Mouse (Mus musculus) intestine, embryonic 14.5 days (tissue): ENCODE results near the gene Shank1. TPM values are rescaled to one million over a fixed set of nuclear protein-coding genes. Genes with fewer than 3 reads are reported as not detected.

Source experiments
- ATAC-seq: fragments of 200-750 bp; cut with Nextera tagmentation; replicated peaks from 2 replicates; pipeline ENCODE4 v1.8.0; 2017; ENCODE audit warnings: low read depth, moderate number of reproducible peaks, moderate TSS enrichment, moderate library complexity; ENCODE audit not compliant: low FRiP score, low TSS enrichment
- DNase-seq: peaks from one replicate; pipeline ENCODE4 v3.0.0-alpha.2; 2018; ENCODE audit warnings: low spot score
- H3K27ac ChIP-seq: fragments of 300-500 bp; sonication (generic); 2 replicates; pipeline ENCODE4 v1.5.1; 2014; ENCODE audit warnings: low read depth, mild to moderate bottlenecking, control low read depth
- H3K27me3 ChIP-seq: fragments of 300-500 bp; sonication (generic); replicated peaks from 2 replicates; pipeline ENCODE4 v1.6.1; 2014; ENCODE audit warnings: low read length, control low read depth; ENCODE audit not compliant: control insufficient read depth, insufficient read depth
- H3K36me3 ChIP-seq: fragments of 300-500 bp; sonication (generic); 2 replicates; pipeline ENCODE4 v1.6.1; 2014; ENCODE audit warnings: low read length, control low read depth; ENCODE audit not compliant: control insufficient read depth, insufficient read depth
- H3K4me1 ChIP-seq: fragments of 300-500 bp; sonication (generic); replicated peaks from 2 replicates; pipeline ENCODE4 v1.6.1; 2014; ENCODE audit warnings: low read length, control low read depth, mixed read lengths; ENCODE audit not compliant: control insufficient read depth, insufficient read depth
- H3K4me2 ChIP-seq: fragments of 300-500 bp; sonication (generic); 2 replicates; pipeline ENCODE4 v1.6.1; 2014; ENCODE audit warnings: low read length
- H3K4me3 ChIP-seq: fragments of 300-500 bp; sonication (generic); 2 replicates; pipeline ENCODE4 v1.5.1; 2014; ENCODE audit warnings: low read depth, low read length, control low read depth, mixed read lengths
- H3K9ac ChIP-seq: fragments of 300-500 bp; sonication (generic); 2 replicates; pipeline ENCODE4 v1.6.1; 2014; ENCODE audit warnings: mild to moderate bottlenecking, low read length
- H3K9me3 ChIP-seq: fragments of 300-500 bp; sonication (generic); 2 replicates; pipeline ENCODE4 v1.6.1; 2016; ENCODE audit warnings: low read length, control low read depth; ENCODE audit not compliant: control insufficient read depth
- WGBS: fragments of 180-500 bp; shearing (Covaris S2); extraction: QIAGEN DNeasy Blood & Tissue Kit; methylation state at CpG from one replicate; pipeline ENCODE4 v1.1.7; 2014; 5-methylcytosine and 5-hydroxymethylcytosine counted together
- polyA plus RNA-seq: library from polyadenylated mRNA; unstranded; fragments of >200 nt; fragmentation: Nextera tagmentation; extraction: Ambion mirVana; gene quantifications from 2 replicates; pipeline ENCODE4 v1.2.1, GENCODE M21; 2014

Shank1 gene
- polyA plus RNA-seq, 1 experiment from 2014 or later = 3.0 TPM

- ATAC-seq = no peak
- no peak for DNase-seq
- H3K27me3 ChIP-seq = no peaks in the 10 kb centered on the region
- H3K9ac ChIP-seq = no peak overlapping the region
- 26% methylated on average over 9 of the region's 9 CpGs for WGBS
- H3K4me3 ChIP-seq = no peak overlapping the region
- peak overlapping the region; percentile 64; the same call in 1 of the 2 replicates for H3K27ac ChIP-seq
- no peaks in the 10 kb centered on the region for H3K36me3 ChIP-seq
- H3K4me2 ChIP-seq = no peak overlapping the region
- peaks cover 43% of the 10 kb centered on the region for H3K4me1 ChIP-seq
- H3K9me3 ChIP-seq = no peaks in the 10 kb centered on the region
Measured at GRCm38 (mm10) chr7:44307261-44308020, 2.6 kb upstream of the Shank1 start.

DNA sequence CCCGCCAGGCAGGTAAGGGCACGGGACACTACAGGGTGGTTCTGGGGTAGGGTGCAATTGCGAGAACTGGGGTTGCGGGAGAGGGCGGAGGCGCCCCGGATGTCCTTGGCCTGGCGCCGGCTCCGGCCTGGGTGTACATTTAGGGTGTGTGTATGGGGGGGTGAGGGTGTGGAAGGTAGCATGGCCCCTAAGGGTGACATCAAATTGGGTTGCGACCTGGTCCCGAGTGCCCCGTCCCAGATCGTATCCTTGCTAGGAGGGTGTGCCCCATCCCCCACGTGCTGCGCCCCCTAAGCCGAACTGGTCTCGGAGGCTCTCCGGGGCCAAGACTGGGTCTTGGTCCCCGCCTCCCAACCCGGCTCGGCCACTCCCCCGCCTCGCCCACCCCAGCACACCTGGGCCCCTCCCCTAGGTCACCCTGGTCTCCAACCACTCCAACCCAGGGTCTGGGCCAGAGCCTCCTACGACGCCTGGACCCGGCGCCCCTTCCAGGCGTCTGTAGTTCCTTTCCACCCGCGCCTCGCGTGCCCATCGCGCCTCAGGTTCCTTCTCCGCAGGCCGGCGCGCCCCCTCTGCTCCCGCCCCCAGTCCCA lies 328 bp downstream of the Shank1 start:
- peak; percentile 29 for ATAC-seq
- Histone ChIP-seq H3K36me3 (no peaks in the 10 kb centered on the region), H3K9me3 (no peaks in the 10 kb centered on the region), H3K4me1 (peaks cover 36% of the 10 kb centered on the region), H3K27me3 (no peaks in the 10 kb centered on the region), H3K9ac (peak overlapping the region; percentile 37), H3K4me3 (peak overlapping the region; percentile 46), H3K4me2 (peak overlapping the region; percentile 98), H3K27ac (no peak overlapping the region)
- peak; percentile 58 for DNase-seq
- 2% methylated on average over 36 of the region's 40 CpGs for WGBS

GRCm38 (mm10) chr7:44310878-44311712 lies 1.0 kb downstream of the Shank1 start:
- Histone ChIP-seq H3K27me3 (no peaks in the 10 kb centered on the region), H3K4me2 (peak overlapping the region; percentile 98), H3K9me3 (no peaks in the 10 kb centered on the region), H3K36me3 (no peaks in the 10 kb centered on the region), H3K9ac (peak overlapping the region; percentile 37), H3K27ac (no peak overlapping the region), H3K4me1 (peaks cover 30% of the 10 kb centered on the region), H3K4me3 (peak overlapping the region; percentile 46)
- WGBS = 3% methylated on average over 37 of the region's 38 CpGs
- peak; percentile 20 for ATAC-seq
- DNase-seq = no peak

DNA sequence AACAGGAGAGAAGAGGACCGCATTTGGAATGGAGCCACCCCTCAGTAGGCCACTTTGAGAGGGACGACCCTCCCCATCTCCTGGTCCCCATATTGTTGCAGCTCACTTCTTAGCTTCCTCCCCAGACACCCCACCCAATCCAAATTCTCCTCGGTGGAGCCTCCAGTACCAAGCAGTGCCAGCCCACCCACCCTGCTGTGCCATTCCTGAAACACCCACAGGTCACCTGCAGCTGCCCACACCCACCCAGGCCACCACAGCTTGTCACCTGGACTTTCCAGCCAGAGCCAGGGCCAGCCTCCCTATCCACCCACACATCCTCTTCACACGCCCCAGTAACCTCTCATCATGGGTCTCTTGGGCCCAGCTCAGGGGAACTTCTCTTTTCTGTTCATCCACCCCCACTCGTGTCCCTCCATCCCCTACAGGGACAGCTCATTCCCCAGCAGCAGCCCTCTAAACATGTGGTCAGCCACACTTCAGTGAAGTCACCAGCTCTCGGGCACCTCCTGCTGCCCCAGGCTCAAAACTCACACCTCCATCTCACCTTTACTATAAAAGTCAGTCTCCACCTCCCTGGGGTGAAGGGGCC lies 1.8 kb downstream of the Shank1 start:
- ATAC-seq (no peak), DNase-seq (no peak)
- H3K36me3 ChIP-seq = no peaks in the 10 kb centered on the region
- no peaks in the 10 kb centered on the region for H3K9me3 ChIP-seq
- H3K4me2 ChIP-seq = peak overlapping the region; percentile 98
- H3K4me1 ChIP-seq = peaks cover 26% of the 10 kb centered on the region
- H3K4me3 ChIP-seq = no peak overlapping the region
- H3K9ac ChIP-seq = no peak overlapping the region
- no peak overlapping the region for H3K27ac ChIP-seq
- no peaks in the 10 kb centered on the region for H3K27me3 ChIP-seq
- WGBS = 23% methylated on average over 6 of the region's 6 CpGs

DNA sequence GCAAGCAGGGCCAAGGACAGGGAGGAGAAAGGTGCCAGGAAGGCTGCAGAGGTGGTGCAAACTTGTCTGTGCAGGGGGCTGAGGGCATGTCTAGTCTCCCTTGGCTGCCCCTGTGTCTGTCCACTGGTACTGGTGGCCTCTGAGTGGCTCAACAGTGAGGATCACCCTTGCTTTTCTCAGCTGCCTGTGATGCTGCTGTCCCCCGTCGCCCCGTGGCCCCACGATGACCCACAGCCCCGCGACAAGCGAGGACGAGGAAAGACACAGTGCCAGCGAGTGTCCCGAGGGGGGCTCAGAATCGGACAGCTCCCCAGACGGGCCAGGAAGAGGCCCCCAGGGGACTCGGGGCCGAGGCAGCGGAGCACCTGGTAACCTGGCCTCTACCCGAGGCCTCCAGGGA lies 2.4 kb downstream of the Shank1 start:
- Histone ChIP-seq H3K4me2 (no peak overlapping the region), H3K9me3 (no peaks in the 10 kb centered on the region)

GRCm38 (mm10) chr7:44317913-44318312 lies 7.9 kb downstream of the Shank1 start:
- Histone ChIP-seq H3K9ac (no peak overlapping the region), H3K4me3 (no peak overlapping the region), H3K9me3 (no peaks in the 10 kb centered on the region), H3K36me3 (no peaks in the 10 kb centered on the region; the same call in 1 of the 2 replicates), H3K4me2 (no peak overlapping the region), H3K27ac (no peak overlapping the region), H3K27me3 (no peaks in the 10 kb centered on the region), H3K4me1 (no peaks in the 10 kb centered on the region)
- 34% methylated on average over 4 of the region's 4 CpGs for WGBS
- DNase-seq = no peak
- no peak for ATAC-seq

More for the DNA sequence above, 2.4 kb downstream of the Shank1 start:
- peaks cover 21% of the 10 kb centered on the region for H3K4me1 ChIP-seq
- no peak overlapping the region for H3K27ac ChIP-seq
- ATAC-seq (no peak), DNase-seq (no peak)
- 59% methylated on average over 16 of the region's 16 CpGs for WGBS
- H3K9ac ChIP-seq = no peak overlapping the region
- H3K36me3 ChIP-seq = no peaks in the 10 kb centered on the region
- no peak overlapping the region for H3K4me3 ChIP-seq
- H3K27me3 ChIP-seq = no peaks in the 10 kb centered on the region

DNA sequence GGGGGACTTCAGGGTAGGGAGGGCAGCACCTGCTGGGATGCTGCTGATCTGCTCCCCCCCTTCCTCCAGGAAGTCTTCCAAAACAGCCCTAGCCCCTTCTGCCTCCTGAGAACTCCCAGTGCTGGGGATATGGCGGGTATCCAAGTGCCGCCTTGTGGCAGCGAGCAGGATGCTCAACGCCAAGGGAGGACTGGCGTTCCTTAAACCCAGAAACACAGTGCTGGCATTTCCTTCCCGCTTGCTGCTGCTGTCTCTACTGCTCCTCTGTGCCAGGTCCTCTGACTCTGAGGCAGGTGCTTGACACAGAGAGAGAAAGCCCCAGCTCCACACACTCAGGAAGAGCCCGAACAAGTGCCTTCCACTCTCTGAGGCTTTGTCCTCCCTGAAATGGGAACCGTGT lies 10.8 kb downstream of the Shank1 start:
- no peaks in the 10 kb centered on the region for H3K9me3 ChIP-seq
- no peak overlapping the region for H3K4me3 ChIP-seq
- DNase-seq = no peak
- no peaks in the 10 kb centered on the region; the same call in 1 of the 2 replicates for H3K36me3 ChIP-seq
- no peak overlapping the region for H3K4me2 ChIP-seq
- H3K27ac ChIP-seq = no peak overlapping the region
- 0 out of 2 replicates have a peak, but pooled peaks cover 2% of the 10 kb centered on the region for H3K27me3 ChIP-seq
- 54% methylated on average over 8 of the region's 8 CpGs for WGBS
- H3K4me1 ChIP-seq = no peaks in the 10 kb centered on the region
- ATAC-seq = no peak
- no peak overlapping the region for H3K9ac ChIP-seq

GRCm38 (mm10) chr7:44322290-44322689 lies 12.2 kb downstream of the Shank1 start:
- 79% methylated on average over 1 of the region's 1 CpGs for WGBS
- ATAC-seq = no peak
- H3K27me3 ChIP-seq = 0 out of 2 replicates have a peak, but pooled peaks cover 3% of the 10 kb centered on the region

More at GRCm38 (mm10) chr7:44322290-44322689, 12.2 kb downstream of the Shank1 start:
- Histone ChIP-seq H3K4me1 (no peaks in the 10 kb centered on the region), H3K4me2 (no peak overlapping the region), H3K9ac (no peak overlapping the region), H3K27ac (no peak overlapping the region), H3K4me3 (no peak overlapping the region), H3K36me3 (no peaks in the 10 kb centered on the region; the same call in 1 of the 2 replicates), H3K9me3 (no peaks in the 10 kb centered on the region)
- DNase-seq = no peak
